Mouse (Mus musculus) liver, postnatal 0 days (tissue): ENCODE data around the gene Hspbp1. TPM values are rescaled to one million over a fixed set of nuclear protein-coding genes. Genes with fewer than 3 reads are reported as not detected.

Source experiments
- ATAC-seq: fragments of 200-750 bp; cut with Nextera tagmentation; 2 replicates; pipeline ENCODE4 v1.8.0; 2017; ENCODE audit warnings: mild to moderate bottlenecking, moderate library complexity
- DNase-seq: peaks from one replicate; pipeline ENCODE4 v3.0.0-alpha.2; 2016
- H3K27ac ChIP-seq: fragments of 300-500 bp; sonication (generic); 2 replicates; pipeline ENCODE4 v1.5.1; 2014; ENCODE audit warnings: antibody characterized with exemption, moderate library complexity, mild to moderate bottlenecking, low read depth
- H3K27me3 ChIP-seq: fragments of 300-500 bp; sonication (generic); 2 replicates; pipeline ENCODE4 v1.6.1; 2014; ENCODE audit warnings: low read length, control low read depth, mixed read lengths; ENCODE audit not compliant: insufficient read depth
- H3K36me3 ChIP-seq: fragments of 300-500 bp; sonication (generic); replicated peaks from 2 replicates; pipeline ENCODE4 v1.6.1; 2014; ENCODE audit warnings: mild to moderate bottlenecking, control low read depth, low read length, moderate library complexity, mixed read lengths; ENCODE audit not compliant: insufficient read depth
- H3K4me1 ChIP-seq: fragments of 300-500 bp; sonication (generic); 2 replicates; pipeline ENCODE4 v1.6.1; 2014; ENCODE audit warnings: antibody characterized with exemption, mild to moderate bottlenecking, control low read depth; ENCODE audit not compliant: insufficient read depth
- H3K4me2 ChIP-seq: fragments of 300-500 bp; sonication (generic); 2 replicates; pipeline ENCODE4 v1.6.1; 2014; ENCODE audit warnings: low read depth, mild to moderate bottlenecking, low read length, moderate library complexity, mixed read lengths
- H3K4me3 ChIP-seq: fragments of 300-500 bp; sonication (generic); 2 replicates; pipeline ENCODE4 v1.5.1; 2014; ENCODE audit warnings: low read depth, low read length
- H3K9ac ChIP-seq: fragments of 300-500 bp; sonication (generic); replicated peaks from 2 replicates; pipeline ENCODE4 v1.6.1; 2014; ENCODE audit warnings: mild to moderate bottlenecking, moderate library complexity
- H3K9me3 ChIP-seq: fragments of 300-500 bp; sonication (generic); 2 replicates; pipeline ENCODE4 v1.6.1; 2016; ENCODE audit warnings: mild to moderate bottlenecking, control low read depth, low read length, mixed read lengths
- CTCF ChIP-seq: sonication (generic); IDR thresholded peaks from 2 replicates; pipeline ENCODE4 v1.5.1; 2016; ENCODE audit warnings: antibody characterized with exemption, low read depth
- EP300 ChIP-seq: IDR thresholded peaks from 2 replicates; pipeline ENCODE4 v1.6.1; 2016; ENCODE audit warnings: antibody characterized with exemption, low read depth, mild to moderate bottlenecking
- WGBS: fragments of 180-500 bp; shearing (Covaris S2); extraction: QIAGEN DNeasy Blood & Tissue Kit; methylation state at CpG from one replicate; pipeline ENCODE4 v1.1.7; 2014; ENCODE audit not compliant: insufficient replicate concordance; 5-methylcytosine and 5-hydroxymethylcytosine counted together
- polyA plus RNA-seq: library from polyadenylated mRNA; unstranded; fragments of >200 nt; fragmentation: Nextera tagmentation; extraction: Ambion mirVana; gene quantifications from 2 replicates; pipeline ENCODE4 v1.2.1, GENCODE M21; 2015

The Hspbp1 gene
- polyA plus RNA-seq, 1 experiment from 2014 or later = 33.1 TPM

DNA sequence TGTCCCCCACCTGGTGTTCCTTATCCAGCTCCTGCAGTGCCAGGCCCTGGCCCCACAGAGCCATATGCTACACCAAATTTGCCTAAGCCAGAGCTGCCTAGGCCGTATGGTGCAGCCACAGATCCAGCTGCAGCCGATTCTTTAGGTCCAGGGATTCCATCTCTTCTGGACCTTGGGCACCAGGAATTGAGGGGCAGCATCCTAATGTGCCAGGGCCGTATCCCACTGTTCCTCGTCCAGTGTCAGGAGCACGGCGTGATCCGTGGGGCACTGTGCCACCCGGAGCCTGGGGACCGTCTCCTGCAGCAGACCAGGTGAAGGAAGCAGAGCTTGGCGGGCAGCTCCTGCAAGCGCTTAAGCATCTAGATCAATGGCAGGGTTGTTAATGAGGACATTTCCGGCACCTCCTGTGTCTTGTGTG, 72.9 kb downstream of the Hspbp1 start:
- WGBS = 84% methylated on average over 12 of the region's 12 CpGs
- ATAC-seq = no peak

GRCm38 (mm10) chr7:4611511-4611910, 73.4 kb downstream of the Hspbp1 start:
- ATAC-seq (no peak), DNase-seq (no peak)
- Histone ChIP-seq H3K4me3 (no peak overlapping the region), H3K27ac (no peak overlapping the region), H3K9ac (no peak overlapping the region), H3K4me2 (no peak overlapping the region), H3K27me3 (no peaks in the 10 kb centered on the region), H3K4me1 (no peaks in the 10 kb centered on the region), H3K36me3 (no peaks in the 10 kb centered on the region), H3K9me3 (no peaks in the 10 kb centered on the region)
- WGBS = 81% methylated on average over 12 of the region's 12 CpGs
- no peak for TF ChIP-seq EP300
- TF ChIP-seq CTCF = no peak

More for the DNA sequence above, 72.9 kb downstream of the Hspbp1 start:
- H3K36me3 ChIP-seq = no peaks in the 10 kb centered on the region
- no peaks in the 10 kb centered on the region for H3K9me3 ChIP-seq
- H3K4me3 ChIP-seq = no peak overlapping the region
- TF ChIP-seq CTCF (no peak), EP300 (no peak)
- H3K4me2 ChIP-seq = no peak overlapping the region
- no peaks in the 10 kb centered on the region for H3K4me1 ChIP-seq
- no peaks in the 10 kb centered on the region for H3K27me3 ChIP-seq
- H3K9ac ChIP-seq = no peak overlapping the region
- no peak overlapping the region for H3K27ac ChIP-seq
- no peak for DNase-seq

Other genes with a start within 250 kb of the Hspbp1 start
- 7.0 and 7.8 TPM in 2 replicates for gene Rdh13, start 239.4 kb downstream of the Hspbp1 start, polyA plus RNA-seq
- gene Eps8l1, start 224.4 kb downstream of the Hspbp1 start, polyA plus RNA-seq = 0.37 and 0.97 TPM in 2 replicates
- gene Ppp1r12c, start 183.4 kb downstream of the Hspbp1 start, polyA plus RNA-seq = 14.9 and 15.6 TPM in 2 replicates
- gene Tnnt1, start 168.7 kb downstream of the Hspbp1 start, polyA plus RNA-seq = 5.3 and 11.2 TPM in 2 replicates
- 0.27 and 0.46 TPM in 2 replicates for gene Tnni3, start 160.8 kb downstream of the Hspbp1 start, polyA plus RNA-seq
- 0.05 and 0.17 TPM in 2 replicates for gene Dnaaf3, start 152.6 kb downstream of the Hspbp1 start, polyA plus RNA-seq
- 0.09 TPM in 2 replicates for gene Syt5, start 137.5 kb downstream of the Hspbp1 start, polyA plus RNA-seq
- gene Ptprh, start 81.0 kb downstream of the Hspbp1 start, polyA plus RNA-seq = not detected in 2 replicates
- 31.8 and 35.4 TPM in 2 replicates for gene Tmem86b, start 53.6 kb downstream of the Hspbp1 start, polyA plus RNA-seq
- 3.8 and 4.5 TPM in 2 replicates for gene Ppp6r1, start 26.0 kb downstream of the Hspbp1 start, polyA plus RNA-seq
- gene Brsk1, start 5.5 kb upstream of the Hspbp1 start, polyA plus RNA-seq = not detected in 2 replicates
- 0.29 and 0.34 TPM in 2 replicates for gene Tmem150b, start 40.2 kb upstream of the Hspbp1 start, polyA plus RNA-seq
- 25.9 and 33.6 TPM in 2 replicates for gene Kmt5c, start 55.0 kb upstream of the Hspbp1 start, polyA plus RNA-seq
- 63.8 and 68.7 TPM in 2 replicates for gene Cox6b2, start 68.0 kb upstream of the Hspbp1 start, polyA plus RNA-seq
- gene Fam71e2, start 86.2 kb upstream of the Hspbp1 start, polyA plus RNA-seq = not detected in 2 replicates
- gene Il11, start 97.8 kb upstream of the Hspbp1 start, polyA plus RNA-seq = 0.07 TPM in 1 of 2 replicates, not detected in the other
- 0.34 TPM in 1 of 2 replicates, not detected in the other for gene Tmem190, start 97.9 kb upstream of the Hspbp1 start, polyA plus RNA-seq
- 23.6 and 24.2 TPM in 2 replicates for gene Tmem238, start 104.6 kb upstream of the Hspbp1 start, polyA plus RNA-seq
- 280 and 288 TPM in 2 replicates for gene Rpl28, start 107.8 kb upstream of the Hspbp1 start, polyA plus RNA-seq
- gene Ube2s, start 127.5 kb upstream of the Hspbp1 start, polyA plus RNA-seq = 135 and 139 TPM in 2 replicates
- not detected in 2 replicates for gene Shisa7, start 159.6 kb upstream of the Hspbp1 start, polyA plus RNA-seq
- 8.0 and 8.3 TPM in 2 replicates for gene Isoc2b, start 185.2 kb upstream of the Hspbp1 start, polyA plus RNA-seq
- gene Isoc2a, start 192.1 kb upstream of the Hspbp1 start, polyA plus RNA-seq = 2.3 and 2.4 TPM in 2 replicates
- gene Gm36210, start 221.4 kb upstream of the Hspbp1 start, polyA plus RNA-seq = not detected in 2 replicates
- gene Zfp628, start 230.1 kb upstream of the Hspbp1 start, polyA plus RNA-seq = 0.90 and 1.0 TPM in 2 replicates
- 0.09 and 0.20 TPM in 2 replicates for gene Nat14, start 237.0 kb upstream of the Hspbp1 start, polyA plus RNA-seq
- gene Ssc5d, start 240.7 kb upstream of the Hspbp1 start, polyA plus RNA-seq = 0.06 TPM in 2 replicates